Mouse (Mus musculus) kidney, postnatal 25 days (tissue): Measurements from ENCODE around the gene Mxra7.
"Not testable (repeated sequence)": the region's sequence is repeated elsewhere in the genome, so short reads cannot be mapped to it uniquely, and the experiment has no call there.

Source experiments
- DNase-seq, 2 experiments: peaks; one replicate each; pipeline ENCODE4 v3.0.0; 2021; ENCODE audit warnings: mixed read lengths in 2 of 2

Gene Mxra7

DNA sequence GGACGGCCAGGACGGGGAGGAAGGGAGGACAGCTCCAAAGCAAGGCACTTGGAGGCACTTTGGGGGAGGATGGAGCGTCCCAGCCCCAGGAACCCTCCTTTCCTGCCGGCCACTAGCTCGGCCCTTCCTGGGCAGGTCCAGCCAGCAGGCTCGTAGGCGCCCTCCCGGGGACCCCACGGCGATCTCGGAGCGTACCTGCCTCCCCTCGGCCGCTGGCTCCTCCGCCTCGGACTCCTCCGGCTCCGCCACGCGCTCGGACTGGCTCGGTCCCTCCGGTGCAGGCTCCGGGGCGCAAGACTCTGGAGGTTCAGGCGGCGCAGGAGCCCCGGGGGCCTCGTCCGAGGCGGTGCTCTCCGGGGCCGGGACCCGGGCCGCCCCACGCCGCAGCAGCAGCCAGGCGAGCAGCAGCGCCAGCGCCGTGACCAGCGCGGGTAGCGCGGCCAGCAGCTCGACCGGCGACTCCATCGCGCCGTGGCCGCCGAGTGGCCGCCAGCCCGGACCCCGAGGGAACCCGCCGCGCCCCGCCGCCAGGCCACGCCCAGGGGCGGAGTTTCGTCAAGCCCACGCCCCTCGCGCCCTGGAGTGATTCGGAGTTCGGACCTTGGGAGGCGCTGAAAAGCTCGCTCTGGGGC lies at the start of gene Mxra7:
Mxra7 (minus strand) TSS at position 513 of the 632 bp plus-strand sequence.
- DNase-seq: peak; percentile 83 to 86

DNA sequence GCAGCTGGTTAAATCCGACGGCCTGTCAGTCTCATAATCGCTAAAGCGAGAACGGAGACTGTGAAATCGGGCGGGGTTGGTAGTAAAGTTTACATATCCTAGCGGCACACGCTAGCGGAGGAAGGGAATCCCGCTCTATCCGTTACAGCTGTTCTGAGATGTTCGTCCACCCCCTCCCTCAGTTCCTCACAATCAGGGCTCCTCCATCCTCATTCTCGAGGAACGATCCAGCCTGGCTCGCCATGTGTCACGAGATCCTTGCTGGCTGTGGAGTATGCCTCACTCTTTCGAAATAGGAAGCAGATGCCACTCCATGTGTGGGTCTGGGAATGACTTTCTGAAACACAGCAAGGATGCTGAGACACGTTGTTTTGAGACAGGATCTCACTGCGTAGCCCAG lies 46.1 kb upstream of the Mxra7 start:
- DNase-seq: no peak

DNA sequence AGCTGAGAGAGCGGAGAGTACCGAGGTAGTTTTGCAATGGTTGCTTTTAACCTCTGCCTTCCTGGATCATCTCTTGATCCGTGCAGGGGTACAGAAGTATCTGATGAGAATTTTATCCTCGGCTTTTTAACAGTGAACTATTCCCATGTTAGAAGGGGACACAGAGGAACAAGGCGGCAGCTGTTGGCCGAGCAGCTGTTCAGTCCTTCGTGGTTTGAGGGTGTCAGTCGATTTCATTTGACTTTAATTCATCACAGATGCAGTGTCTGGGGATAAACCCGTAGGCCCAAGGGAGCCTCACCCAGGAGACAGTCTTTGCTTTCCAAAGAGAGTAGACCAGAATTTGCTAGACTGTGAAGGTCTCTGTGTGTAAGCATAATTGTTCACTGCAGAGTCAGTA lies 43.7 kb upstream of the Mxra7 start:
- no peak for DNase-seq

- DNase-seq: no peak
Observed at GRCm38 (mm10) chr11:116869641-116870040, 41.8 kb upstream of the Mxra7 start.

DNA sequence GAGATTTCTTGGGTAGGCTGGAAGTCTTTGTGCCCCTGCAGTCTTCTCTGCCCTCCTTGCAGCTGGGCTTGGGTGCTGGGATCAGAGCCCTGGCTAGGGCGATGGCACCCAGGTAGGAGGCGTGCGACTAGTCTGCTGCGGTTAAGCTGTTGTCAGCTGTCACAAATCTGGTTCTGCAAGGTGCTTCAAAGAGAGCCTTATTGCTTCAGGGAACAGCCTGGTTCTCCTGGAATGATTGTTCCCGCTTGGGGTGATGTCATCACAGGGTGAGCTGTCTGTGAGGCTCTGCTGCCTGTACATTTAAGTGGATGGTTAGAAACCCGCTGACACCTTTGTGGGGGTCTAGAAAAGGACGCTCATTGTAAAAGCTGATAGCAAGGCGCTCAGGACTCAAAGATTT lies 41.4 kb upstream of the Mxra7 start:
- DNase-seq: no peak

DNA sequence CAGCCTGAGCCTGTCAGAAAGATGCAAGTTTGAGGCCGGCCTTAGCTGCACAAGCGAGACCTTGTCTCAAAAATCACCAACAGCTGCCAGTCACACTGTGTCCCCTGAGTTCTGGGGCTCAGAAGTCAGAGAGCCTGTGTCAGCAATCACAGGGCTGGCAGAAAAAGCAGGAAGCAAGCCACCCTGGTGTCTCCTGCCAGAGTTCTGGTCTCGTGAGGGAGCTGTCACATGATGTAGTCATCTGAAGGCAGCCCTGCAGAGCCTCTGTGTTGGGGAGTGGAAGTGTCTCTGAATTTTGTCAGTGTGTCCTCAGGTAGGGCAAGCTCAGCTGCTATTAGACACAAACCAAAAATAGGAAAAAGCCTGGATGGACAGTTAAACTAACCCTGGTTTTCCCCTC lies 40.3 kb upstream of the Mxra7 start:
- DNase-seq: peak; percentile 71 to 84

- DNase-seq: peak; percentile 51 to 79
Observed at GRCm38 (mm10) chr11:116865945-116866585, 38.2 kb upstream of the Mxra7 start.

DNA sequence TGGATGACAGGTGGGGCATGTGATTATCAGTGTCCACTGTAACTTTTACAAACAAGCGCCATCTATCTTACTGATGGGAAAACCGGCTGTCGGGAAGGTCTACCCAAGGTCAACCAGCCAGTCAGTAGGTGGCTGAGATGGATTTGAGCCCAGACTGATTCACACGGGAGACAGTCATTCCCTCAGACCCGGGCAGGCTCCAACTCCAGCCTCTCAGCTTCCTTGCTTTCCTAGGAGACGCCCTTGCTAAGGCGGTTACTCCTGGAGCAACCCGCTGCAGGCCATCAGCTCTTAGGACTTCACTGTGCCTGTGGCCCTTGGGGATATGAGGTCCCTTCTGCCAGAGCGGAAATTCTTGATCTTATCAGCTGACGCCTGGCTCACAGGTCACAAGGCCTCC lies 36.6 kb upstream of the Mxra7 start:
- peak in 1 of 2 experiments; percentile 52 for DNase-seq

DNA sequence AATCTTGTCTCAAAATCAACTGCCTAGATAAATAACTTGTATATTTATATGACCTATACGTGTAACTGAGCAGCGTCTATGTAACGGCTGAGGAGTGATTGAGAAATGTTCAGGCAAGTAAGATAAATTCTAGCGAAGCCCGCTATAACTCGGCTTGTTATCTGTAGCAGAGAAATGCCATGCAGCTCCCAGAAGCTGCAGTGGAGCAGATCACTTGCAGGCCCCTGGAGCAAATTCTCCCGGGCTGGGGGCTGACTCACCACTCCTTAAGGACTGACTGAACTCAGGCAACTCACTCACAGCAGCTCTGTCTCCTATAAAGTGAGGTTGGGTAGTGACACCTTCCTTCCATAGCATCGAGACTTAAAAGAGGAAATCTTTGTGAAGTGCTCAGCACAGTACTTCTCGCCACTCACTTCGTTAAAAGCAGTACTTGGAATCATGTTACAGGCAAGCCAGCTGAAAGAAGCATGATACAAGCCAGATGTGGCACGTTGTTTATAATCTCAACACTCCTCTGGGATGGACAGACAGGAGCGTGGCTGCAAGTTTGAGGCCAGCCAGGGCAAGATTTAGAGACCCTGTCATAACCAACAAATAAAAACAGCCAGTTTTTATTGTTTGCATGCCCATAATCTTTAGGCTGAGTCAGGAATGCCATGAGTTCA lies 29.5 kb upstream of the Mxra7 start:
- DNase-seq: peak in 1 of 2 experiments; percentile 23

DNA sequence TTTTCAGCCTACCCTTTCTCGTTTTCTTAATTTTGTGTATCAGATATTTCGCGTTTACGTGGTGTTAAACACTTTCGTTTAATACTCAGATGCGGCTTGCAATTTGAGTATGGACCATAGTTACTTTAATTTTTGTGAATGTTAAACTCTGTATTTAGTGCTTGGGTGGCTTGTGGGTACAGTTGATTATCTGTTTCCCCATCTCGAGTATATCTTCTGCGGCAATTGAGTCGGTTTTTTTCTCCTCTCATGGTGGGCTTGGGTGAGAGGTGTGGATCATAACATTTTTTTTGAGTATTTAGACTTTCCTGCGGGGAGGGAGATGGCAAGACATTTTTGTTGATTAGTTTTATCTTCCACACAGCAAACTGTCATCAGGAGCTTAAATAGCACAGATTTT lies 26.4 kb upstream of the Mxra7 start:
- no peak for DNase-seq

DNA sequence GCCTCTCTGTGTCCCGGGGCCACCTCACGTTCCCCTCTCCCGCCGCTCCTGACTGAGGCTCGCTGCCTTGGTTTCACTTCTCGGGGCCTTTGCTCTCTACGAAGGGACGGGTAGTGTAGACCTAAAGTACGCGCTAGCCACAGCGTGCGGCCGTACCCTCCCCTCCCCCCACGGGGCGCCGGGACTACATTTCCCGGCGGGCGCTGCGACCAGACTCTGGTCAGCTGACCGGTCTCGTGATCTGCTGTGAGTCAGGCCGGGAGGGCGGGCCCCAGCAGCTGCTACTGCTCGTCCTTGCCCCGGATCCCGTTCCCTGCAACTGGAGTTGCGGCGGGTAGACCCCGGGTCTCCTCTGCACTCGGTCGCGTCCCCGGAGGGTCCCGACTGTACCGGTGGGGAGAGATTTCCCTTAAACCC lies 25.7 kb upstream of the Mxra7 start:
- DNase-seq: peak; percentile 99

GRCm38 (mm10) chr11:116852891-116853511 lies 25.2 kb upstream of the Mxra7 start, which contains the start of gene Srsf2:
Gene Srsf2 (minus strand): TSS chr11:116853094.
- DNase-seq: peak; percentile 95 to 97

DNA sequence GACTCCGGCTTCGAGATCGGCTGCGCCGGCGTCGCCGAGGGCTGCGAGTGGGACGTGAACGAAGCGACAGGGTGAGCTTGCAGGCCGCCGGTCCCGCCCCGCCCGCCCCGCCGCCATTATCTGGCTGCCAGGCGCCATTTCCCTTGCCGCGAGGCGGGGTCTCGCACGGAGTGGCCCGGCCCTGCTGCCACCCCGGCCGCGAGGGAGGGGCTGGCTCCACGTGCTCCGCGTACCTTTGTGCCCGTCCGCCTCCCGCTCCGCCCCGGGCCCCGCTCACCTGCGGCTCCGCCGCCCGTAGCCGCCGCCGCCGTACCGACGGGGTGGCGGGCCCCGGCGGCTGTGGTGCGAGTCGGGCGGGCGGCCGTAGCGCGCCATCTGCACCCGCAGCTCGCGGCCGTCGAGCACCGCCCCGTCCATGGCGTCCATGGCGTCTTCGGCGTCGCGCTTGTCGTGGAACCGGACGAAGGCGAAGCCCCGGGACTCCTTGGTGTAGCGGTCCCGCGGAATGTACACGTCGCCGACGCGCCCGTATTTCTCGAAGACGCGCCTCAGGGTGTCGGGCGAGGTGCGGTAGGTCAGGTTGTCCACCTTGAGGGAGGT lies 24.5 kb upstream of the Mxra7 start, which contains the start of gene Mfsd11:
Mfsd11 (plus strand) TSS at position 150 of the 600 bp plus-strand sequence.
- DNase-seq: peak; percentile 85 to 94

DNA sequence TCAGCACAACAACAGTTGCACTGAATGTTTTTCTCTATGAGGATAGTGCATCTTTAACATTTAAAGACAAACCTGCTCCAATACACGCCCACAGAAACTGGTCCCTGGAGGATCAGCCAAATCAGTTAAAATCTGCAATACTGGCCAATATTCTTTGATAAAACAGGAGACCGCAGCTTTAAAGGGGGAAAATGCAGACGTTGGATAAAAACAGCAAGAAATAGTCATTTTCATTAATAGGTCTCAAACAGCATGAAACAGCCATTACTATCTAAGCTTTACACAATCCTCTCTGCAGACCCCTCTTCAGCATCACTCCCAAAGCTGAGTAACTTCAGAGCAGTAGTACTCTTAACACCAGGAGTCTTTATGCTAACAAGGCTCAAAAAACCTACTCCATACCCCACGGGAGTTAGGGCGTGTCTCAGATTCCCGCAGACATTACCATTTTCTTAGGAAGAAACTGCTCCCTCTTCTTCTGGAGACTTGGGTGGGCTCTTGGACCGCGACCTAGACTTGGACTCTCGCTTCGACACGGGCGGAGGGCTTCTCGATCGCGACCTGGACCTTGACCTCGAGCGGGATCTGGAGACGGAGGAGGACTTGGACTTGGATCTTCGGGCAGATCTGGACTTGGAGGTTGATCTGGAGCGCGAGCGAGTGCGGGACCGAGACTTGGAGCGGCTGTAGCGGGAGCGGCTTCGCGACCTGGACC lies 23.9 kb upstream of the Mxra7 start:
- peak; percentile 65 to 84 for DNase-seq

GRCm38 (mm10) chr11:116850833-116851477 lies 23.1 kb upstream of the Mxra7 start:
- DNase-seq: no peak

- DNase-seq: no peak
Observed at GRCm38 (mm10) chr11:116850085-116850484, 22.2 kb upstream of the Mxra7 start.

DNA sequence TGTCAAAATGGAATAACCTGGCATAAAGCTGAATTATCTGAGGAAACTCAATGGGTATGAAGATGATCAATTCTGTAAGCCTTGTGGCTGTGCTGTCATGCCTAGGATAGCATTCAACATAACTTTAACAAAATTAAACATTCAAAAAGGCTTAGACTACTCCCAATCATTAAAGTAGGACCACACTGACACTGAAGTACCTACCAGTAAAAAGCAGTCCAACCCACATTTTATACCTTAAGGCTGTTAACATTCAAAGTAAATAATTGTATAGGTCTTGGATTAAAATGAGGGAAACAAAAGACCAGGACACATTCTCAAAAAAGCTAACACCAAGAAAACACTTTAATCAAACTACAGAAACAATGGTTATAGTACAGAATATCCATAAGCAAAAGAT lies 21.7 kb upstream of the Mxra7 start:
- DNase-seq: no peak

- DNase-seq: not testable (repeated sequence)
Observed at GRCm38 (mm10) chr11:116848877-116849178, 21.0 kb upstream of the Mxra7 start.

GRCm38 (mm10) chr11:116848086-116848876 lies 20.4 kb upstream of the Mxra7 start:
- DNase-seq: no peak

- no peak for DNase-seq
Observed at GRCm38 (mm10) chr11:116847187-116848085, 19.6 kb upstream of the Mxra7 start.
